8 mouse cellular contexts compared by ENCODE assay signal in genomic region chr12:72441839-72442576, GRCm38 (mm10). TPM values are rescaled to one million over a fixed set of nuclear protein-coding genes. Genes with fewer than 3 reads are reported as not detected.
DNase-seq lines count a peak whose midpoint lies in the region; ATAC-seq lines count a peak whose summit lies in the region.

Gene Lrrc9 (plus strand): TSS chr12:72441866.

- peak within 1 kb of the TSS; percentile 82 for H3K4me2 ChIP-seq in intestine, embryonic 16.5 days (ENCODE audit: low read depth, low read length)

- no peak within 1 kb of the TSS for H3K27ac ChIP-seq in intestine, embryonic 16.5 days (ENCODE audit: low read length)
- peak within 1 kb of the TSS; percentile 88 for H3K27ac ChIP-seq in limb, embryonic 10.5 days

- no peaks in the 10 kb centered on the region for H3K36me3 ChIP-seq in intestine, embryonic 16.5 days (ENCODE audit: control insufficient read depth, insufficient read depth, low read length)
- H3K36me3 ChIP-seq in limb, embryonic 10.5 days, result no peaks in the 10 kb centered on the region

- peak; percentile 81 for ATAC-seq in intestine, embryonic 16.5 days
- ATAC-seq in megakaryocyte-erythroid progenitor cell, adult 5-6 weeks (replicated peaks; ENCODE audit: low FRiP score, low TSS enrichment, poor library complexity, severe bottlenecking), result peak; percentile 34

- peak; percentile 33 for DNase-seq in adrenal gland, adult 8-10 months
- DNase-seq in embryo, embryonic 11.5 days (ENCODE audit: low read depth, low spot score), result peak; percentile 80
- DNase-seq in heart, adult 18-20 months, result peak; percentile 67 to 85
- DNase-seq in limb, embryonic 10.5 days (ENCODE audit: low spot score), result peak; percentile 88
- peak; percentile 51 for DNase-seq in right cerebral cortex, postnatal 4 days
- no peak for DNase-seq in T-cell, adult 2 months (ENCODE audit: low spot score)

- H3K27me3 ChIP-seq in intestine, embryonic 16.5 days (replicated peaks; ENCODE audit: control insufficient read depth, insufficient read depth, low read length), result no peaks in the 10 kb centered on the region
- no peaks in the 10 kb centered on the region for H3K27me3 ChIP-seq in limb, embryonic 10.5 days (ENCODE audit: low read depth, poor library complexity, severe bottlenecking)

- H3K9me3 ChIP-seq in intestine, embryonic 16.5 days (ENCODE audit: control insufficient read depth, low read length), result no peaks in the 10 kb centered on the region
- no peaks in the 10 kb centered on the region for H3K9me3 ChIP-seq in limb, embryonic 10.5 days (replicated peaks)

- peak within 1 kb of the TSS; percentile 46 for H3K4me3 ChIP-seq in intestine, embryonic 16.5 days (ENCODE audit: low read length)
- peak within 1 kb of the TSS; percentile 57 for H3K4me3 ChIP-seq in limb, embryonic 10.5 days

- 1% methylated on average over 31 of the region's 31 CpGs for WGBS in intestine, embryonic 16.5 days
- WGBS in limb, embryonic 10.5 days, result 0% methylated on average over 31 of the region's 31 CpGs

- H3K9ac ChIP-seq in intestine, embryonic 16.5 days (ENCODE audit: low read depth, low read length), result peak within 1 kb of the TSS; percentile 64

- no peaks in the 10 kb centered on the region for H3K4me1 ChIP-seq in intestine, embryonic 16.5 days (ENCODE audit: control insufficient read depth, insufficient read depth, low read length)
- H3K4me1 ChIP-seq in limb, embryonic 10.5 days, result peaks cover 11% of the 10 kb centered on the region

RNA-seq across cellular contexts. Expression of gene Lrrc9, which starts in this region (rescaled TPM):
- total RNA-seq in adrenal gland, adult 8-10 months (2022), result 1 to 10 TPM; 1.5 to 3.3 (median 2.4) TPM
- under 1 TPM; 0.08 to 0.47 TPM for total RNA-seq in heart, adult 18-20 months (2021)
- 0.13 TPM in 2 replicates for polyA plus RNA-seq in intestine, embryonic 16.5 days (2015; fragmentation: Nextera tagmentation; extraction: Ambion mirVana)
- polyA plus RNA-seq in limb, embryonic 10.5 days (2016; fragmentation: Nextera tagmentation; extraction: Ambion mirVana), result 0.80 and 0.89 TPM in 2 replicates
- 1.3 TPM in 1 of 2 replicates, not detected in the other for total RNA-seq in megakaryocyte-erythroid progenitor cell, adult 5-6 weeks (2014; fragmentation: Nextera tagmentation)
- total RNA-seq in megakaryocyte-erythroid progenitor cell, adult 5-6 weeks (2017), result not detected in 2 replicates

Comparison
In these comparisons a context has a peak if more than half of its experiments do, and no peak if none do; other contexts are left out.
1. Peak in DNase-seq in heart, adult 18-20 months; RNA of the gene not detected or under 1 TPM.
2. Peak in ATAC-seq, H3K4me3 ChIP-seq, H3K9ac ChIP-seq and H3K4me2 ChIP-seq in intestine, embryonic 16.5 days; RNA of the gene not detected or under 1 TPM.
3. Peak in DNase-seq, H3K4me3 ChIP-seq and H3K27ac ChIP-seq in limb, embryonic 10.5 days; RNA of the gene not detected or under 1 TPM.